In the genomic region with DNA sequence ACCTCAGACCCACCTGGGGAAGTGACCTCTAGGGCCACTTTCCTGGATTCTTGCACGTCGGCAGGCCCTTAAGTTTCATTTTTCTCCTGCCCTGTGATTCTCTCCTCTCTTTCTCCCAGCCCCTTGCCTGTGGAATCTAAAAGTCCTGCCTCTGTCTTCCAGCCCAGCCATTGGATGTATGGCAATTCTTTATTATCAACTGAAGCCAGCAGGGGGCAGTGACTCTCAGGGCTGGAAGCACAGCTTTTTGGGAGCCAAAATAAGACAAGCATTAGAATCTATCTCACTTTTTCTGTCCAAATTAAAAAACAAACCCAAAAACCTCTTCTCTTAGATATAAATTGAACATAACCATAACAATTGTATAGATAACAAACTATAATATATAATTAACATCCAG, we compare ENCODE assay signal across 8 mouse cellular contexts. TPM values are rescaled to one million over a fixed set of nuclear protein-coding genes. Genes with fewer than 3 reads are reported as not detected.
A peak's percentile ranks its signal among the peaks of the same experiment; 100 is the strongest.
DNase-seq lines count a peak whose midpoint lies in the region; ATAC-seq and TF ChIP-seq lines count a peak whose summit lies in the region.

No protein-coding gene starts in this region.

- no peak overlapping the region for H3K4me3 ChIP-seq in gastrocnemius, adult 2 months
- no peak overlapping the region for H3K4me3 ChIP-seq in midbrain, embryonic 11.5 days (ENCODE audit: low read depth, low read length)
- no peak overlapping the region for H3K4me3 ChIP-seq in midbrain, embryonic 15.5 days

- no peak for ATAC-seq in midbrain, embryonic 11.5 days (ENCODE audit: low FRiP score)
- ATAC-seq in midbrain, embryonic 15.5 days (replicated peaks), result no peak

- DNase-seq in gastrocnemius, adult 2 months, result no peak
- DNase-seq in gastrocnemius, adult 8-10 months (ENCODE audit: low spot score in 2 of 2), result no peak
- DNase-seq in midbrain, embryonic 11.5 days (ENCODE audit: low spot score, missing footprints), result peak; percentile 90
- DNase-seq in brain, adult 2 months (ENCODE audit: low read depth, low spot score), result peak; percentile 52
- peak; percentile 25 to 33 for DNase-seq in kidney, postnatal 4 days
- peak; percentile 21 for DNase-seq in thymus, postnatal 14 days
- DNase-seq in urinary bladder, adult 18-20 months (ENCODE audit: low spot score in 2 of 2), result no peak

- WGBS in midbrain, embryonic 11.5 days, result 93% methylated on average over 2 of the region's 2 CpGs
- 95% methylated on average over 2 of the region's 2 CpGs for WGBS in midbrain, embryonic 15.5 days

- H3K36me3 ChIP-seq in midbrain, embryonic 11.5 days (ENCODE audit: control insufficient read depth, insufficient read depth, low read length), result peaks cover 25% of the 10 kb centered on the region; the same call in 1 of the 2 replicates
- H3K36me3 ChIP-seq in midbrain, embryonic 15.5 days (replicated peaks), result peaks cover 51% of the 10 kb centered on the region

- TF ChIP-seq CTCF in gastrocnemius, adult 2 months (IDR thresholded peaks at IDR 0.05), result peak; percentile 61

- no peak overlapping the region for H3K4me2 ChIP-seq in midbrain, embryonic 11.5 days
- no peak overlapping the region for H3K4me2 ChIP-seq in midbrain, embryonic 15.5 days

- no peaks in the 10 kb centered on the region for H3K9me3 ChIP-seq in midbrain, embryonic 11.5 days (ENCODE audit: control insufficient read depth, low read length)
- H3K9me3 ChIP-seq in midbrain, embryonic 15.5 days, result no peaks in the 10 kb centered on the region

- H3K27ac ChIP-seq in gastrocnemius, adult 2 months, result no peak overlapping the region
- H3K27ac ChIP-seq in midbrain, embryonic 11.5 days (ENCODE audit: low read depth, low read length), result no peak overlapping the region
- no peak overlapping the region for H3K27ac ChIP-seq in midbrain, embryonic 15.5 days

- H3K27me3 ChIP-seq in midbrain, embryonic 11.5 days (ENCODE audit: control insufficient read depth, insufficient read depth, low read length), result no peaks in the 10 kb centered on the region
- no peaks in the 10 kb centered on the region for H3K27me3 ChIP-seq in midbrain, embryonic 15.5 days (replicated peaks)

- intact Hi-C loops in gastrocnemius, adult 2 months (cut with DNase I), result no loop called here

- no peak overlapping the region for H3K9ac ChIP-seq in midbrain, embryonic 11.5 days (ENCODE audit: low read length)
- no peak overlapping the region for H3K9ac ChIP-seq in midbrain, embryonic 15.5 days

- H3K4me1 ChIP-seq in midbrain, embryonic 11.5 days (ENCODE audit: control insufficient read depth, insufficient read depth, low read length), result no peaks in the 10 kb centered on the region
- H3K4me1 ChIP-seq in midbrain, embryonic 15.5 days, result no peaks in the 10 kb centered on the region

RNA-seq across cellular contexts. Expression of gene Cdc27, which starts 39.8 kb away (rescaled TPM):
- 10 to 100 TPM; 25.9 to 27.5 TPM for total RNA-seq in gastrocnemius, adult 2 months (2021)
- total RNA-seq in gastrocnemius, adult 8-10 months (2022), result 10 to 100 TPM; 27.6 to 31.0 (median 29.0) TPM
- 59.0 and 65.9 TPM in 2 replicates for polyA plus RNA-seq in midbrain, embryonic 11.5 days (2014; fragmentation: Nextera tagmentation; extraction: Ambion mirVana)
- 34.7 and 41.4 TPM in 2 replicates for polyA plus RNA-seq in midbrain, embryonic 15.5 days (2015; fragmentation: Nextera tagmentation; extraction: Ambion mirVana)

RNA-seq across cellular contexts. Expression of gene Myl4, which starts 39.9 kb away (rescaled TPM):
- 1 to 10 TPM; 2.9 to 8.1 TPM for total RNA-seq in gastrocnemius, adult 2 months (2021)
- 1 to 10 TPM; 7.5 to 9.2 (median 8.3) TPM for total RNA-seq in gastrocnemius, adult 8-10 months (2022)
- polyA plus RNA-seq in midbrain, embryonic 11.5 days (2014; fragmentation: Nextera tagmentation; extraction: Ambion mirVana), result 1.1 and 1.7 TPM in 2 replicates
- 2.6 and 6.2 TPM in 2 replicates for polyA plus RNA-seq in midbrain, embryonic 15.5 days (2015; fragmentation: Nextera tagmentation; extraction: Ambion mirVana)

RNA-seq across cellular contexts. Expression of gene Kansl1, which starts 41.9 kb away (rescaled TPM):
- 10 to 100 TPM; 19.8 to 20.2 TPM for total RNA-seq in gastrocnemius, adult 2 months (2021)
- 10 to 100 TPM; 18.5 to 22.2 (median 20.7) TPM for total RNA-seq in gastrocnemius, adult 8-10 months (2022)
- polyA plus RNA-seq in midbrain, embryonic 11.5 days (2014; fragmentation: Nextera tagmentation; extraction: Ambion mirVana), result 31.7 and 32.9 TPM in 2 replicates
- 31.0 and 31.1 TPM in 2 replicates for polyA plus RNA-seq in midbrain, embryonic 15.5 days (2015; fragmentation: Nextera tagmentation; extraction: Ambion mirVana)

Comparison
In these comparisons a context has a peak if more than half of its experiments do, and no peak if none do; other contexts are left out.
1. DNase-seq: peak in midbrain, embryonic 11.5 days (single experiment), brain, adult 2 months (single experiment), kidney, postnatal 4 days (2 of 2) and thymus, postnatal 14 days (single experiment); none in gastrocnemius, adult 2 months (single experiment), gastrocnemius, adult 8-10 months (0 of 2) and urinary bladder, adult 18-20 months (0 of 2).